Mouse (Mus musculus): ENCODE results near the gene Atp4b.

DNA sequence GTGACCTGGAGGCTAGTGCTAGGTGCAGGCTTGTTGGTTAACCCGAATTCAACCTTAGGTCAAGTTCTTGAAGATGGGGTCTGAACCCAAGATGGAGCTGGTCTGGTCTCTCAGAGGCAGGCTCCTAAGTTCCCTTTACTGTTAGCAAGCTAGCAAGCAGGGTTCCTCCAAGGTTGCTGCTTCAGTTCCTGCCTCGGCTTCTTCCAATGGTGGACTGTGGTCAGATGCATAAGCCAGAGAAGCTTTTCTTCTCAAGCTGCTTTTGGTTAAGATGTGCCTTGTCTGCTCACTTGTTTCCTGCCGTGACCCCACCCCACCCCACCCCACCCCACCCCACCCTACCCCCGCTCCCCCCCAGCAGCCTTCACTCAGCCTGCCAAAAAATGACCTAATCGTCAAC is 36.5 kb upstream of the Atp4b start:
- TF ChIP-seq CTCF (conservative IDR thresholded peaks at IDR 0.05; ENCODE audit: insufficient read depth, insufficient read length, low read depth, low read length): no peak
- no peak for TF ChIP-seq POLR2A (IDR thresholded peaks at IDR 0.05; ENCODE audit: low read depth, low read length)
